Mouse (Mus musculus) erythroblast, adult 5-6 weeks (primary cell): ENCODE measurements around the gene Slc25a26. TPM values are rescaled to one million over a fixed set of nuclear protein-coding genes. Genes with fewer than 3 reads are reported as not detected.

Experiments used
- ATAC-seq: replicated peaks from 2 replicates; pipeline ENCODE4 v1.8.0; 2016; ENCODE audit warnings: moderate number of reproducible peaks, mild to moderate bottlenecking, moderate TSS enrichment, inconsistent platforms; ENCODE audit not compliant: poor library complexity, low FRiP score, severe bottlenecking
- total RNA-seq, 2 experiments: library from RNA; stranded (forward) in 1 of 2; stranded (reverse) in 1 of 2; fragments of 150-400 nt in 1 of 2; fragments of 200-764, 138-1000 nt in 1 of 2; gene quantifications; 2 replicates each; pipeline versions ENCODE4 v1.2.3 to v1.2.4; 2015 to 2017; ENCODE audit warnings: low replicate concordance in 2 of 2

Gene Slc25a26
- total RNA-seq, 2 experiments from 2014 or later = 1.5 TPM

DNA sequence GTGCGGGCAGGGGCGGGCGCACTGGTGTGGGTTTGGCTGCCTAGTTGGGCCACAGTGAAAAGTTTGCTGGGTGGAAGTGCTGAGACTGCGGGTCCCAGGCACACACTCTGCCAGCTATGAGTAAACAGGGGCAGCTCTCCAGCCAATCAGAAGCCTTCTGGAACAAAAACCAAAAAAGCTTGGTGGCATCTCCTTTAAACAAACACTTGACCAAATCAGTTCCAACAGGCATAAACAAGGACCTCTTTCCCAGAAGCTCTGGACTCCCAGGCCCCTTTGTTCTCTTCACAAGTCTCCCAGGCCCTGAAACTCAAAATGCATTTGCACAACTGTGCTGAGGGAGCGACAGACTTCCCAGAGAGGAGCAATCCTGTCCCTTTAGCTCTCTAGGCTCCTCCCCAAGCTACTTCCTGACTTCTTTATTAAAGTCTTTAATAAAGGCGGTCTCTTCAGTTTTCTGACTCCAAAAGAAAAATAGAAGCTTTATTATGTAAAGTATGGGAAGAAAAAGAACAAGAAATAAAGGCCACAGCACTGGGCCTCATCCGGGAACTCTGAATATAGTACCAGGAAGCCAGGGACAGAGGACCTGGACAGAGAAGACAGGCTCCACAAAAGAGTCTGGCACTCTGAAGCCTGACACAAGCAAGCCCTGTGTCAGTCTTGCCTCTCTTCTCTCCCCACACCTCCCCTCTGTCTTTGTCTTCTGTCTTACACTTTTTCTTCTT is 131.1 kb downstream of the Slc25a26 start:
- no peak for ATAC-seq

DNA sequence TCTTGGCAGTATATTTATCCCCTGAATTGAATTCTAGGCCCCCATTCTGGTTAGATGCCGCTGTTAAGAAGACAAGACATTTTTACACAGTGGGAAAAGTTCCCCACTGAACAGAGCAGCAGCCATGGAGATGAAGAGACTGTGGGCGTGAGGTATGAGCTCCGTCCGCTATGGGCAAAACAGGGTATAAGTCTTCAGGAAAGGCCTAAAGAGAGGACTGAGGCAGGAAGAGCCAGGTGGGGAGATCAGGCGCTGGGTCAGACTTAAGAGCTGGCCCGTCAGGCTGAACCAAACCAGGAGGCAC is 131.6 kb downstream of the Slc25a26 start:
- no peak for ATAC-seq

DNA sequence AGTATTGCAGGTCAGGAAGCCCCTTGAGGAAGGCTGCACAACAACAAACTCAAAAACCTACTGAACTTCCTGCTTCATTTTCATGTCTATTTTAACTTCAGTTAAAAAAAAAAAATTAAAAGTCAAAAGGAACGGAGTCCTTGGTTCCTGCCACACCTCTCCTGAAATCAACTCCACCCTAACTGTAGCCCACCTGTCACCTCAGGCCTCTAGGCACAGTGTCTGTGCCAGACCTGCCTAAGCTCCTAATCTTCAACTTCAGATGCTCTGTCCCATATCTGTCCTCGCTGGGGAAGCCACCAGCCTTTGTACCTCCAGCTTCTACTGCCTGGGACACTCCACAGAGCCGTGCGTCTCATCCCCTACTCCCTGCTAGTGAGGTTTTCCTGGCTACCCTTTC is 134.1 kb downstream of the Slc25a26 start:
- no peak for ATAC-seq

DNA sequence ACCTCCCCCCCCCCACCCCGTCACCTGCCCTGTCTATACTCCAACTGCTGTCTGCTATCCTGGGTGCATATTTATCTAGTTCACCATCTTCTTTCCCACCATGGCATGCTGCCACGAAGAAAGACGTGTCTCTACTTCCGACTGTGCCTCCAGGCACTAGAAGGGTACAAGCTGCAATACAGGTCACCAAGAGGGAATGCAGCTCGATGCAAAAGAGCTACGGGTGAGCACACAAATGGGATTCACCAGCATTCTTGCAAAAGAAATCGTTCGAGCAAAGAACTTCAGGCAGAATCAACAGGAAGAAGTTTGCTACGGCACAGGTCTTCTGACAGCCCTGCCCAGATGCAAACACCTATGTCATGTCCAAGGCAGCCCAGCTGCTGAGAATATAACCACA is 134.6 kb downstream of the Slc25a26 start:
- ATAC-seq = no peak

DNA sequence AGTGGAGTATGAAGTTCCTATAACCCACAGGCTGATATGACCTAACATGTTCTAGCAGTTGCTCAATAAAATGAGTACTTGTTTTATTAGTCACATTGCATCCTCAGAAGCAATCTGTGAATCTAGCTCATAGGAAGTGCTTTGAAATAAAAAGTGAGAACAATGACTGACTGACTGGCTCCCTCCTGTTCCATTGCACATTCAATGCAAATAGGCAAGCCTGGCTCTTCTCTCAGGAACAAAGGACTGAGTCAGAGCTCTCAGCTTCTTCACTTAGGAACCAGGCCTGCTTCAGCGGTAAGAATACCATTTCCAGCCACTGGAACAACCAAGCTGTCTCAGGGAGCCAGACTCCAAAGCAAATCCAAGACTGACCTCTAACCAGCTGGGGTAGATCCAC is 135.2 kb downstream of the Slc25a26 start:
- ATAC-seq = no peak

DNA sequence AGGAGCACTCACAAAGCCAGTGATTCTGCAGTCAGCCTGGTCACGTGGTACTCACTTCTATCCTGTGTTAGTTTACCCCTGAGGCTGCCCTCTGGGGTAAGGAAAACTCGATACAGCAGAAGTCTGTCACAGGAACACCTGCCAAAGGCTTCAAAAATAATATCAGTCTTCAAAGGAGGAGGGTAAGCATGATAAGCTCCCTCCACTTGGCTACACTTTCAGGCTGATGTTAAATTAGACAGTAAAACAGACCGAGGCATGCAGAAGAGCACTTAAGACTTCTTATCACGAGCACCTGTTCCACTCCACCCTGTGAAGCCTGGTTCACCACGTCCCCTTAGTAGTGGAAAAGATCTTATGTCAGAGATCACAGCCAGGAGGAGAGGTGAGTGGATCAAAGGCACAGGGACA is 136.9 kb downstream of the Slc25a26 start:
- ATAC-seq = peak; percentile 73

DNA sequence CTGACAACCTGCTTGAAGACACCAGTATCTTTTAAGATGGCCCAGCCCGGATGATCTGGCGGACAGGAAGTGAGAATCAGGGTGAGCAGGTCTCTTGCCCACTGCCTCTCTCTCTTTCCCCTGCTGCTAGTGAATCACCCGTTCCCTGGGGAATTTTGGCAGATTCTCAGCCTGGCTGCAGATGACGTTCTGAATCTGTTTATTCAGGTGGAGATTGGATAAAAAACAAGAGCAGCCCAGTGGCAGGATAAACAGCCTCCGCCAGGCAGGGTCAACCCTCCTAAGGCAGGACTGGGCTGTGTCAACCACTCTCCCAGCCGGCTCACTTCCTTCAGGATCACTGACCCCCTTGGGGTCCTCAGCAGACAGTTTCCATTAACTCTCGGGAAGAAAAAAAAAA is 140.2 kb downstream of the Slc25a26 start:
- ATAC-seq = no peak

DNA sequence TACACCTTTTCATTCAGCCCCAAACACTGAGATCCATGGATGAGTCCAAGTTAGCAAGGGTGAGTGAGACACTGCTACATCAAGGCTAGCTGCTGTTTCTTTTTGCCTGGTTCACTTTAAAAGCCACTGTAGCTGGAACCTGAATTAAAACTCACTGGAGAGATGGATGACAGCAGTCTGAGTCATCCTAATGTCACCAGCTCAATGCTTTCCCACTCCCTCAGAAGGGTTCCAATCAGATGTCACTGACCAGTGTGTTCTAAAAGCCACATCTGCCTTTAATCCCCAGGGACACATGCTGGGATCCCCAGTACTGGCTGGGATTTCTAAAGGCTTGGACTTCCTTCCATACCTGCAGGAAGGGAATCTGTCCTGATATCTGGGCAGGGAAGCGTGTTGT is 141.9 kb downstream of the Slc25a26 start:
- no peak for ATAC-seq

DNA sequence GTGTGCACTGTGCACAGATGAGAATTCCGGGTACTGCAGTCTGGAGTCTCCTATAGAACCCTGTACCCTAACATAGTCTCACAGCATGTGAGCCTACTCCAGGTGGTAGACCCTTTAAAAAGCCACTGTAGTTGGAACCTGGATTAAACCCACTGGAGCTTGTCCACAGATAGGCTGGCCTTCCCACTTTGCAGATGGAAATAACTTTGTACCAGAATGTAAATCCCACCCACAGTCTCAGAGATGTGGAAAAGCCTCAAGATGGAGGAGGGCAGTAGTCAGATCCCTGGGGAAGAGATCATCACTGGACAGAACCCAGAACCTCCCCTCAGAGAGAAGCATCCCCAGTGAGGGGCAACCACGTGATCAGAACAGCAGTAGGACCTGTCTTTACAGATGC is 143.9 kb downstream of the Slc25a26 start:
- ATAC-seq = no peak

DNA sequence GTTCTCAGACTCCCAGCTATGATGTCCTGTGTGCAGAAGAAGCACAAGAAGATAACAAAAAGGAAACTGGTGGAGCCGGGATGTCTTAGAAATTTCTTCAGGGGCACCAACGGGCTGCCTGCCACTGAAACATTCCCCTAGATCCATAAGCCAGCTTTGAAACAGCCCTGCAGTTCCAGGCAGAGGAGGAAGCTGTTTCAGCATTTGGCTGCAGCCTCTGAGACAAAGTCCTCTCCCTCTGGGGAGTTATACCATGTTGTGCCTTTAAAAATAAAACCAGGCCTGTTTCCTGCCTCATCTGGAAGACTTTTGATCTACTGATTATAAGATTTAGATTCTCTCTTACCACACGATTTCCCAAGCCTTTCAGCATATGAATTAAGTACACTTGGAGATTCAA is 144.5 kb downstream of the Slc25a26 start:
- ATAC-seq = no peak

DNA sequence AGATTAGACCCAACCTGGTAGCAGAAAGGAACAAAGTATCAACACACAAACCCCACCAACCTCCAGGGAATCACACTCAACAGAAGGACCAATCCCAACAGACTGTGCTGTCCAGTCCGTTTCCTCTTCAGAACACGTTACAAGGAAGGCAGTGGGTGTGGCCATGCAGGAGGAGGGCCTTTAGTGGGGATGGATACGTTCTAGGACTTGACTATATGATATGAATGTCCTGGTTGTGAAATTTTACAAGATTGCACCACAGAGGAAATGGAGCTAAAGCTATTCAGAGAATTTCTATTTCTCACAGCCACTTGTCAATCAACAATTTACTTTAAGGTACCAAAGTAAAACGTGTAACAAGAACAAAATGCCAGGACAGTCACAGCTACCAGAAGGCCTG is 145.6 kb downstream of the Slc25a26 start:
- ATAC-seq = no peak

DNA sequence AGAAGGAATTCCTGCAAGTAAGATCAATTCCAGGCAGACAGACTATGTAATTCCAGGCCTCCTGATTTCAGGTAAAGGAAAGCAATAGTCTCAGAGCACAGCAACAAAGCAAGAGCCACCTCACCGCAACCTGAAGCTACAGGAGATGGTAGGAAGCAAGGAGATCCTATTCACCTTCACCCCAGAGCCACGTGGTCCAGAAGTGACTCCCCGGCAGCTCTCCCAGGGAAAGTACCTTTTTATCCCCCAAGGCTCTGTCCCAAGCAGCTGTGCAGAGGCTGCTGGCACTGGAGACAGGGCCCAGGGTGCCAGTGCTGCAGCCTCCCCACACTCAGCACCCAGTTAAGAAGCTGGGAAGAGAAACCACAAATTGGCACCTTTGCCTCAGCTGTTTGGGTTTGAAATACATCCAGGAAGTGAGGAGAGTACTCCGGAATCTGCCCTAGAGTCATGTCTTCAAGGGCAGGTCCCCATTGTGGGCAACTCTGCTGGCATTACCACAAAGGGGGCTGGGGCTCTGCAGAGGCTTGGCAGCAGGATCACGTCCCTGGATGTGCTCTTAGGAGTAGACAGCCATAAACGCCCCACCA is 146.2 kb downstream of the Slc25a26 start:
- ATAC-seq = no peak

DNA sequence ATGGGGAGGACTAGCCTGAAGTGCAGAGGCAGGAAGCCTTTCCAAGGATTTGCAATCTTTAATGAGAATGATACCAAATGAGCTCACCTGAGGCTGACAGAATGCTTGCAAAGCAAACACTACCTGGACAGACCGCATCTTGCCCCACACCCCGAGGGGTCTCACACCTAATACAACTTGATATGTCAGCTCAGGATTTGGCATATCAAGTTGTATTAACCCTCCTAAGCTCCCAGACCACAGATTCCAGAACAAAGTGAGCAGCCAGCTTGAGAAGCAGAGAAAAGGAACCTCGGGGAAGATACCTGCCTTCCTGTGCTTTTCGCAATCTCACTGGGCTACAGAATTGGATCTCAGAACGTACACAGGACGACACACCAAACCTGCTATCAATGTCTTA is 146.8 kb downstream of the Slc25a26 start:
- no peak for ATAC-seq

DNA sequence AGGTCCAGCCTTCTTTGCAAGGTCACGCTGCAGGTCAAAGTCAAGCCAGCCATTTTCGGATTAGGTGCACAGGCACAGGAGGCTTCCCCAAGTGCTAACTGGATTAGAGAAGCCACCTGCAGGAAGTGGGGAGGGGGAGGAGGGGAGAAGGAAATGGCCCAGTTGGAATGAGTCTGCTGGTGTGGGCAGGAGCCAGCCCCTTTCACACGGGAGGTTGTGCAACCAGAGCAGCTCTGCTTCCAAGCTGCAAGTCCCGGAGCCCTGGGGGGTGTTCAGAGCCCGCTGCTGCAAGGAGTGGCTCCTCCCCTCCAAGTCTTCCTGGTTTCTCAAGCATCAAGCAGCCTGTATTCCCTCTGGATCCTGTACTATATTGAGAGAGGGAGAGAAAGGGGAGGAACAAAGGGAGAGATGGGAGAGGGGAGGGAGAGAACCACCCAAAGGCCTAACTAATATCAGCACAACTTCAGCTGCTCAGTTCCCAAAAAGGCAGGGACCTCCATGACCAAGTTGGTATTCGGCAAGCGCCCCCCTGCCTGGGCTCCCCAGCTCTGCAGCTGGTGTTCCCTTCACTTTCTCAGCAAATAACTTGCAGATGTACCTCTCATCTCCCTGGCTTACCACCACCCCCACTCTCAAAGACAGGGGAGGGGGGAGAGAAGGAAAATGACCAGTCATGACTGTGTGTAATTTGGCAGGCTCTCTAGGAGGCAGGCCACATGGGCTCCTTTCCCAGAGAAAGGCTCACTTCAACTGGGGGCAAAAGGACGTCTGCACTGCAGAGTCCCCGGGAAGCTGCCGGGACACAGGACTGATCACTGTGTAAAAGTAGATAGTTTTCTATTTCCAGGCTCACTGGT is 147.7 kb downstream of the Slc25a26 start:
- no peak for ATAC-seq

DNA sequence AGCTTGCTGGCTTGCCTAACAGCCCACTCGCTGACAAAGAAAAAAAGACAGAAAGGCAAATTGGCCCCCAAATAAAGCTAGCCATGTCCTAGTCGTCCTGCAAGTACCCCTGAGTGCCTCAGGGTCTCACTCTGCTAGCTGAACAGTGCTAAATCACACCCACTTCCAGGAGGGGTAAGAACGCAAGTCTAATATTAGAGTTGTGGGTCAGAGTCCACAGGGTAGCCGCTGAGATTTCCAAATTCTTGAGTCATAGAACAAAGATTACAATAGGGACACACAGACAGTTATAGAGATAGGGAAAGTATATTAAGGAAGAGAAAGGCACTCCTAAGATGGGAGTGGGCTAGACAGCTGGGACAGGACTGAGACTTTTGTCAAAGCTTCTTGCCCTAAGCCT is 148.4 kb downstream of the Slc25a26 start:
- ATAC-seq = no peak

DNA sequence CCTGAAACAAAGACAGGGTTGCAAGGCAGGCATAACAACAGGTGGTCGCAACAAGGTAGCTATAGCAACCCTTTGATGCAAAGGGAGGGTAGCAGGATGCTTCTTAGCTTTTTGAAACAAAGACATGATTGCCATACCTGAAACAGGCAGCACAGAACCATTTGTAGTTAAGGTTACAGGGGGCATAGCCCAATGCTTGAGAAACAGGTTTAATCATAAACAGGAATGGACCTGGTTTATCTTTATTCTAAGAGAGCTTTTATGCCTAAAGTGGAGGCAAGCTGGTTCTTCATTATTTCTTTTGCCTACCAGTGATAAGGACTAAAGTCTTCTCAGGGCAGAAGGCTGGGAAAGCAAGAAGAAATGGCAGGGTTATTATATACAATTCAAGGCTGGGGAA is 149.5 kb downstream of the Slc25a26 start:
- no peak for ATAC-seq

DNA sequence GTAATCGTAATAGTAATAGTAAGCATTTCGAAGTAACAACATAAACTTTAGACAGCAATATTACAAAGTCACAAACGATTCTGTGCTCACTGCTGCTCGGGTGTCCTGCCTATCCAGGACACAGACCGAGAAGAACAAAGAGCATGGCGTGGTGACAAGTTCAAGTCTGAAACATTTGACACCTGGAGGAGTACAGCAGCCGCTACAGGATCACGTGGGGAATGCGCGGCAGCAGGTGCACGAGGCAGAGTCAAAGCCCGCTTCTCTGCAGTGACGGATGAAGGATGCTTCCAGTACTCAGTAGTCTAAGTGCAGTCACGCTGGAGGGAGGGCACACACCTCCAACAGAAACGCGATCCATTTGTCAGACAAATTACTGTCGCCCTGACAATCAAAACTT is 151.4 kb downstream of the Slc25a26 start:
- ATAC-seq = no peak

DNA sequence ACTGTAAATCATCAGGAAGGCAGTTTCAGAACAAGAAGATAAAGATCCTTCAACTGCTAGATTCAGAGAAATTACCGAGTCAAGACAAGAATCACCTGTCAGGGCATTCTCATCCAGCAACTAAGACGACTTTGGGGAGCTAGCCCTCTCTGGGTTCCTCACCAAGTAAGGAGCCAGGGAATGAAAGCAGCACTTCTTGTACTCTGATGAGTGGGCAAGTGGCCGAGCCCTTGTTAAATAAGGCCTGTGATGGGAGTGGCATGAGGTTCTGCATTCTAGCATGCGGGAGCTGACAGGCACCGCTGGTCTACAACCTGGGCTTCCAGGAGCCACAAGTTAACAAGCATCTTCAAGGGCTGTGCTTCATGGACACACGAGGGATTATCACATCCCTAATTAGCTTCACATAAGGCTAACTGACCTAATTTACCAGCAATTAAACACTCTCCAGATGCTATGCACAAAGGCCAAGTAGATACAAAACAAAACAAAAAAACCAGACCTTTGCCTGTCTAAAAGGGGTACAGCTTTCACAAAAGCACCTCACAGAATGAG is 152.6 kb downstream of the Slc25a26 start:
- no peak for ATAC-seq

DNA sequence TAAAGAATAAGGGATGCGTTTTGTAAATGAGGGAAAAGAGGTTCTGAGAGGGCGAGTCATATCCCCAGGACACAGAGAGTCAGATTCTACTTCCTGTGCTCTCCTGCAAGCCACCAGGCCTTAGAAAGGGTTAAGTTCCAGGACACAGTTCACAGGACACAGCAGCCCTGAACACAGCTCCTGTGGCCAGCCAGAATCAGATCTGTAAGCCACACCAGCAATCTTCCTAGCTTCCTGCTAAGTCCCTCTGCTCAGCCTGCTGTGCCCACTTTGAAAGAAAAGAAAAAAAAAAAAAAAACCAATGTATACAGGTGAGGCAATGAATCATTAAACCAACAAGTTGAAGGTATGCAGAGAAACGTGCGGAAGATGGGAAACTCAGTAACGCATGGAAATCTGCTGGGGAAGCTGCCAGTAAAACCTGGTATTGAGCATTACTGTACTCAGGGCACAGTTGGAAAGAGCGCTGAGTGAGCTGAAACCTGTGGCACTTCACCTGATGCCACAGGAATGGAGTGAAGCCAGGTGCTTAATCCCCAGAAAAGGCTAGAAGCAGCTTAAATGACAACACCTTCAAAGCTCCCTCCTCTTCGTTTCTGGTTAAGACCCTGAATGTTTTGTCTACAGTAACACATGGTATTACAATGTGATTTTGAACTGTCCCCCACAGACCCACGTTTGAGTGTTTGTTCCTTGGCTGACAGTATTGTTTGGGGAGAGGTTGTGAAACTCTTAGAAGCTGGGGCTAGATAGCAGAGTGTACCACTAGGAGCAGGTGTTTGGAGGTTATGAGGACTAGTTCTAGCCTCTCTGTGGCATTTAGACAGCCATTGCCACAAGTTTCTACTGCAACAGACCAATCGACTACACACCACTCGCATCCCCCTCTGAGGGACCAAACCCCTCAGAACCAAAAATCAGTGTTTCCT is 153.5 kb downstream of the Slc25a26 start:
- ATAC-seq = no peak
